Mouse (Mus musculus): Measurements from ENCODE around the gene Gon4l. TPM values are rescaled to one million over a fixed set of nuclear protein-coding genes. Genes with fewer than 3 reads are reported as not detected.

Gon4l gene
- total and polyA plus RNA-seq, 3 experiments, result 16.5 to 32.9 (median 26.4) TPM

- in situ Hi-C loops (cut with MboI; ENCODE audit: low pct_ligation_motif_present, low pct_unique_long_range_greater_than_20kb, low sequenced_read_pairs), result no loop called here
- Histone ChIP-seq H3K27me3 (replicated peaks) (no peaks in the 10 kb centered on the region), H3K27ac (ENCODE audit: insufficient read depth, low read depth) (peak overlapping the region; percentile 88; the same call in 1 of the 2 replicates), H3K4me2 (ENCODE audit: insufficient read depth, low read depth, poor library complexity, severe bottlenecking) (peak overlapping the region; percentile 92), H3K9ac (ENCODE audit: insufficient read depth, low read depth) (peak overlapping the region; percentile 82), H3K4me3 (replicated peaks in 1 of 3; ENCODE audit: low read depth in 2 of 3, low read length in 2 of 3, poor library complexity in 1 of 3) (peak overlapping the region; percentile 71 to 88 (median 81)), H3K79me2 (replicated peaks; ENCODE audit: control insufficient read depth, extremely low read depth, insufficient read depth, poor library complexity, severe bottlenecking) (peaks cover 63% of the 10 kb centered on the region), H3K36me3 (replicated peaks in 1 of 2; ENCODE audit: control insufficient read depth in 1 of 2, insufficient read depth in 1 of 2, low read length in 1 of 2) (peaks cover 0 to 9% of the 10 kb centered on the region in 2 experiments), H3K4me1 (ENCODE audit: control insufficient read depth in 1 of 2, insufficient read depth in 2 of 2) (peaks cover 4 to 40% of the 10 kb centered on the region in 2 experiments; a peak in 3 of 4 replicates), H3K9me3 (replicated peaks; ENCODE audit: low read length) (no peaks in the 10 kb centered on the region)
- no peak for DNase-seq (ENCODE audit: extremely low read depth)
- dilution Hi-C loops (cut with MboI; ENCODE audit: extremely low pct_ligation_motif_present, extremely low pct_unique_long_range_greater_than_20kb, low sequenced_read_pairs), result no loop called here
- no peak for TF ChIP-seq MXI1 (IDR thresholded peaks at IDR 0.05; ENCODE audit: low read depth, low read length)
- peak; percentile 0; the same call in 1 of the 2 replicates for TF ChIP-seq SIN3A (IDR thresholded peaks at IDR 0.05; ENCODE audit: low read length)
- no peak for TF ChIP-seq MEF2A (IDR thresholded peaks at IDR 0.05; ENCODE audit: borderline replicate concordance, low read depth, low read length)
Measured at GRCm38 (mm10) chr3:88951327-88951800, 116.3 kb downstream of the Gon4l start.

DNA sequence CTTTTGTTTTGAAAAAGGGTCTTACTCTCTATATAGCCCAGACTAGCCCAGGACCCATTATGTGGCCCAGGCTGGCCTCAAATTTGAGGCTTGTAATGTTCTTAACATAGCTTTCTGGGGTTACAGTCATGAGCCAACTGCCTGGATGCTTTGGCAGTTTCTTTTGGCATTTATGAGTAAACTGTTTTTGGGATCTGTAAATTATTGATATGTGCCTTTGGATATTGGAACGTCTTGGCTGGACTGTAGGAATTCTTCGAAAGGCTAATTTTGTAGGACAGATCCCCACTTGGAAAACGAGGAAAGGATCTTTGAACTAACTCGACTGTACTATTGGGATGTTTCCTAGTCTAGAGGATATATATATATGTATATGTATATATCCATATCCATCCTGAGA, 118.2 kb downstream of the Gon4l start:
- peaks cover 3 to 30% of the 10 kb centered on the region in 2 experiments; a peak in 3 of 4 replicates for H3K4me1 ChIP-seq (ENCODE audit: control insufficient read depth in 1 of 2, insufficient read depth in 2 of 2)
- peaks cover 61% of the 10 kb centered on the region for H3K79me2 ChIP-seq (replicated peaks; ENCODE audit: control insufficient read depth, extremely low read depth, insufficient read depth, poor library complexity, severe bottlenecking)
- H3K27ac ChIP-seq (ENCODE audit: insufficient read depth, low read depth), result no peak overlapping the region
- H3K4me2 ChIP-seq (ENCODE audit: insufficient read depth, low read depth, poor library complexity, severe bottlenecking), result no peak overlapping the region
- peaks cover 0 to 2% of the 10 kb centered on the region in 2 experiments for H3K36me3 ChIP-seq (replicated peaks in 1 of 2; ENCODE audit: control insufficient read depth in 1 of 2, insufficient read depth in 1 of 2, low read length in 1 of 2)
- H3K9me3 ChIP-seq (replicated peaks; ENCODE audit: low read length), result no peaks in the 10 kb centered on the region
- dilution Hi-C loops (cut with MboI; ENCODE audit: extremely low pct_ligation_motif_present, extremely low pct_unique_long_range_greater_than_20kb, low sequenced_read_pairs) (no loop called here), in situ Hi-C loops (cut with MboI; ENCODE audit: low pct_ligation_motif_present, low pct_unique_long_range_greater_than_20kb, low sequenced_read_pairs) (no loop called here)
- no peak overlapping the region for H3K9ac ChIP-seq (ENCODE audit: insufficient read depth, low read depth)
- H3K4me3 ChIP-seq (replicated peaks in 1 of 3; ENCODE audit: low read depth in 2 of 3, low read length in 2 of 3, poor library complexity in 1 of 3), result no peak overlapping the region
- no peaks in the 10 kb centered on the region for H3K27me3 ChIP-seq (replicated peaks)
- DNase-seq (ENCODE audit: extremely low read depth), result no peak
- TF ChIP-seq MAFK (IDR thresholded peaks at IDR 0.05; ENCODE audit: insufficient replicate concordance, low read length) (no peak), UBTF (IDR thresholded peaks at IDR 0.05; ENCODE audit: low read depth, low read length) (no peak)

DNA sequence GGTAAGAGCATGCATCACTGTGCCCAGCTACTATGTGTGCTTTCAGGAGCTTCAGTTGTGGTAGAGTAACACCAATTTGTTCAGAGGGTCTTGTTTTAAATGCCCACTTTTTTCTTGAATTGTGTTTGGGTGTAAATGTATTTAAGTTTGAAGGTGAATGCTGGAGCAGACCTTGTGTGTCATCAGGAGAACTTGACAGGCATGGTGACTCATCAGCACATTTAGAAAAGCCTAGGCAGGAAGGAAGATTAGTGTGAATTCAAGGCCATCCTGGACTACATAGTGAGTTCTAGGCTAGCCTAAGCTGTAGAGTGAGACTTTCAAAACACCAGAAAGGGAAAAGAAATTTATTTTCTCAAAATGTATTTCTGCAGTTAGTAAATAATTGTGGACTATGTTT, 118.7 kb downstream of the Gon4l start:
- Histone ChIP-seq H3K4me1 (ENCODE audit: control insufficient read depth in 1 of 2, insufficient read depth in 2 of 2) (peaks cover 2 to 26% of the 10 kb centered on the region in 2 experiments; a peak in 3 of 4 replicates), H3K9ac (ENCODE audit: insufficient read depth, low read depth) (no peak overlapping the region), H3K36me3 (replicated peaks in 1 of 2; ENCODE audit: control insufficient read depth in 1 of 2, insufficient read depth in 1 of 2, low read length in 1 of 2) (peaks cover 0 to 2% of the 10 kb centered on the region in 2 experiments), H3K4me2 (ENCODE audit: insufficient read depth, low read depth, poor library complexity, severe bottlenecking) (no peak overlapping the region), H3K79me2 (replicated peaks; ENCODE audit: control insufficient read depth, extremely low read depth, insufficient read depth, poor library complexity, severe bottlenecking) (peaks cover 62% of the 10 kb centered on the region), H3K4me3 (replicated peaks in 1 of 3; ENCODE audit: low read depth in 2 of 3, low read length in 2 of 3, poor library complexity in 1 of 3) (no peak overlapping the region), H3K27ac (ENCODE audit: insufficient read depth, low read depth) (no peak overlapping the region), H3K9me3 (replicated peaks; ENCODE audit: low read length) (no peaks in the 10 kb centered on the region), H3K27me3 (replicated peaks) (no peaks in the 10 kb centered on the region)
- in situ Hi-C loops (cut with MboI; ENCODE audit: low pct_ligation_motif_present, low pct_unique_long_range_greater_than_20kb, low sequenced_read_pairs) (no loop called here), dilution Hi-C loops (cut with MboI; ENCODE audit: extremely low pct_ligation_motif_present, extremely low pct_unique_long_range_greater_than_20kb, low sequenced_read_pairs) (no loop called here)
- no peak for DNase-seq (ENCODE audit: extremely low read depth)
- TF ChIP-seq USF2 (conservative IDR thresholded peaks at IDR 0.05; ENCODE audit: low read depth, low read length) (no peak), CHD1 (IDR thresholded peaks at IDR 0.05; ENCODE audit: low read depth, low read length) (no peak), NRF1 (IDR thresholded peaks at IDR 0.05; ENCODE audit: low read depth, low read length) (no peak), SMC3 (IDR thresholded peaks at IDR 0.05; ENCODE audit: low read depth, low read length) (no peak), USF1 (IDR thresholded peaks at IDR 0.05; ENCODE audit: low read depth, low read length) (no peak), RAD21 (IDR thresholded peaks at IDR 0.05; ENCODE audit: low read depth, low read length) (no peak), ZKSCAN1 (IDR thresholded peaks at IDR 0.05; ENCODE audit: borderline replicate concordance, low read depth, low read length) (no peak), MAZ (IDR thresholded peaks at IDR 0.05; ENCODE audit: low read depth, low read length) (no peak), JUN (IDR thresholded peaks at IDR 0.05; ENCODE audit: insufficient read depth, low read depth, low read length) (no peak)

Other genes with a start within 250 kb of the Gon4l start
- 40.0 and 43.9 TPM in 2 replicates for gene Arhgef2, start 229.3 kb upstream of the Gon4l start, total RNA-seq (2012; rRNA removed)
- gene Arhgef2, start 229.3 kb upstream of the Gon4l start, total RNA-seq (2014; rRNA removed), result 15.0 and 18.5 TPM in 2 replicates
- gene Arhgef2, start 229.3 kb upstream of the Gon4l start, polyA plus RNA-seq (2012; ENCODE audit: insufficient read length, low read depth), result 31.4 and 43.1 TPM in 2 replicates
- gene Rxfp4, start 182.1 kb upstream of the Gon4l start, total RNA-seq (2012; rRNA removed), result 0.08 TPM in 1 of 2 replicates, not detected in the other
- gene Rxfp4, start 182.1 kb upstream of the Gon4l start, total RNA-seq (2014; rRNA removed), result not detected in 2 replicates
- gene Rxfp4, start 182.1 kb upstream of the Gon4l start, polyA plus RNA-seq (2012; ENCODE audit: insufficient read length, low read depth), result not detected in 2 replicates
- gene Khdc4, start 149.4 kb upstream of the Gon4l start, total RNA-seq (2012; rRNA removed), result 35.2 and 40.2 TPM in 2 replicates
- gene Khdc4, start 149.4 kb upstream of the Gon4l start, total RNA-seq (2014; rRNA removed), result 56.6 and 58.6 TPM in 2 replicates
- 53.6 TPM in 2 replicates for gene Khdc4, start 149.4 kb upstream of the Gon4l start, polyA plus RNA-seq (2012; ENCODE audit: insufficient read length, low read depth)
- gene Rit1, start 118.4 kb upstream of the Gon4l start, total RNA-seq (2012; rRNA removed), result 21.4 and 23.7 TPM in 2 replicates
- gene Rit1, start 118.4 kb upstream of the Gon4l start, total RNA-seq (2014; rRNA removed), result 28.7 and 29.1 TPM in 2 replicates
- gene Rit1, start 118.4 kb upstream of the Gon4l start, polyA plus RNA-seq (2012; ENCODE audit: insufficient read length, low read depth), result 18.4 and 20.6 TPM in 2 replicates
- gene Syt11, start 60.1 kb upstream of the Gon4l start, total RNA-seq (2012; rRNA removed), result 3.8 and 4.5 TPM in 2 replicates
- 5.4 and 5.7 TPM in 2 replicates for gene Syt11, start 60.1 kb upstream of the Gon4l start, total RNA-seq (2014; rRNA removed)
- gene Syt11, start 60.1 kb upstream of the Gon4l start, polyA plus RNA-seq (2012; ENCODE audit: insufficient read length, low read depth), result 8.2 and 8.8 TPM in 2 replicates
- gene Msto1, start 78.8 kb downstream of the Gon4l start, total RNA-seq (2012; rRNA removed), result 59.7 and 71.2 TPM in 2 replicates
- 63.5 and 70.7 TPM in 2 replicates for gene Msto1, start 78.8 kb downstream of the Gon4l start, total RNA-seq (2014; rRNA removed)
- 70.2 and 72.7 TPM in 2 replicates for gene Msto1, start 78.8 kb downstream of the Gon4l start, polyA plus RNA-seq (2012; ENCODE audit: insufficient read length, low read depth)
- 5.7 and 5.8 TPM in 2 replicates for gene Ash1l, start 115.4 kb downstream of the Gon4l start, total RNA-seq (2012; rRNA removed)
- 2.8 and 2.9 TPM in 2 replicates for gene Ash1l, start 115.4 kb downstream of the Gon4l start, total RNA-seq (2014; rRNA removed)
- 9.3 and 9.7 TPM in 2 replicates for gene Ash1l, start 115.4 kb downstream of the Gon4l start, polyA plus RNA-seq (2012; ENCODE audit: insufficient read length, low read depth)
- 114 and 128 TPM in 2 replicates for gene Dap3, start 116.0 kb downstream of the Gon4l start, total RNA-seq (2012; rRNA removed)
- gene Dap3, start 116.0 kb downstream of the Gon4l start, total RNA-seq (2014; rRNA removed), result 169 and 182 TPM in 2 replicates
- gene Dap3, start 116.0 kb downstream of the Gon4l start, polyA plus RNA-seq (2012; ENCODE audit: insufficient read length, low read depth), result 145 and 151 TPM in 2 replicates

All from CH12.LX (cell line).